Mouse (Mus musculus) testis, adult 2 months (tissue): ENCODE measurements around the gene Pacsin1.
A peak's percentile ranks its signal among the peaks of the same experiment; 100 is the strongest.

ENCODE experiments used
- CTCF ChIP-seq: fragments of 200-500 bp; IDR thresholded peaks from 2 replicates; pipeline ENCODE4 v1.5.1; 2012; ENCODE audit warnings: low read depth, mild to moderate bottlenecking, inconsistent platforms, low read length, moderate library complexity; ENCODE audit not compliant: control insufficient read depth, insufficient read depth, insufficient replicate concordance
- POLR2A ChIP-seq: fragments of 200-500 bp; IDR thresholded peaks from 2 replicates; pipeline ENCODE4 v1.6.1; 2012; ENCODE audit warnings: low read depth, mild to moderate bottlenecking, inconsistent platforms, low read length, moderate library complexity; ENCODE audit not compliant: control insufficient read depth

GRCm38 (mm10) chr17:27702518-27702917 is 47.2 kb downstream of the Pacsin1 start:
- TF ChIP-seq CTCF (peak; percentile 90), POLR2A (no peak)
